Mouse (Mus musculus) erythroblast, embryonic 14.5 days (primary cell): ENCODE measurements around the gene Brd4. TPM values are rescaled to one million over a fixed set of nuclear protein-coding genes. Genes with fewer than 3 reads are reported as not detected.
"Not testable (repeated sequence)": the region's sequence is repeated elsewhere in the genome, so short reads cannot be mapped to it uniquely, and the experiment has no call there.

Experiments used
- H3K27me3 ChIP-seq: 2 replicates; pipeline ENCODE4 v1.6.1; 2012; ENCODE audit warnings: inconsistent platforms; ENCODE audit not compliant: control insufficient read depth
- H3K36me3 ChIP-seq: 2 replicates; pipeline ENCODE4 v1.6.1; 2012; ENCODE audit warnings: mild to moderate bottlenecking, inconsistent platforms; ENCODE audit not compliant: control insufficient read depth
- H3K4me1 ChIP-seq: 2 replicates; pipeline ENCODE4 v1.6.1; 2012; ENCODE audit warnings: inconsistent platforms; ENCODE audit not compliant: control insufficient read depth
- H3K4me3 ChIP-seq: replicated peaks from 2 replicates; pipeline ENCODE3; 2012; ENCODE audit warnings: moderate library complexity, mild to moderate bottlenecking, inconsistent platforms
- H3K9me3 ChIP-seq: 2 replicates; pipeline ENCODE4 v1.6.1; 2012; ENCODE audit warnings: low read length, inconsistent platforms, mixed read lengths; ENCODE audit not compliant: control insufficient read depth
- GATA1 ChIP-seq: IDR thresholded peaks from 2 replicates; pipeline ENCODE4 v1.6.1; 2012; ENCODE audit warnings: low read length, inconsistent platforms, mixed read lengths
- TAL1 ChIP-seq: IDR thresholded peaks from 3 replicates; pipeline ENCODE4 v1.6.1; 2012; ENCODE audit warnings: low read length, inconsistent platforms, mixed read lengths
- polyA plus RNA-seq: library from polyadenylated mRNA; stranded (reverse); fragments of >175 nt; gene quantifications from 2 replicates; pipeline ENCODE4 v1.2.3, GENCODE M21; 2012

The Brd4 gene
- polyA plus RNA-seq, 1 experiment: 26.1 TPM

DNA sequence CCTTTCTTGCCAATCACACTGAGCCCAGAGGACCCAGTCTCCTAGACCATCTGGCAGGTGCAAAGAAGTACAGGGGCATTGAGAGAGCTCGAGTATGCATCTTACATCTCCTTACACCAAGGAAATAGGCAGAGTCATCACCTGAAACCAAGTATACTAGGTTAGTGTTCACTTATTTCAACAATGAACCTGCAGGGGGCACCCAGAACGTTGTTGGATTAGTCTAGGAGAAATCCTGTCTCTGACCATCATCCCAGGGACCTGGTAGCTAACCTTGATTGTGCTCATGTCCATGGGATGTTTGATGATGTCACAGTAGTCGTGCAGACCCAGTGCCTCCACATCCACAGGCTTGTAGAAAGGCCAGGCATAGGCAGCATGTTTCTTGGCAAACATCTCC lies 63.6 kb downstream of the Brd4 start:
- no peaks in the 10 kb centered on the region for H3K9me3 ChIP-seq
- no peak overlapping the region for H3K4me3 ChIP-seq
- H3K4me1 ChIP-seq: no peaks in the 10 kb centered on the region
- TF ChIP-seq GATA1: no peak
- no peak for TF ChIP-seq TAL1
- H3K27me3 ChIP-seq: no peaks in the 10 kb centered on the region
- H3K36me3 ChIP-seq: peaks cover 98% of the 10 kb centered on the region

- H3K36me3 ChIP-seq: peaks cover 98% of the 10 kb centered on the region
- not testable (repeated sequence) for H3K4me3 ChIP-seq, H3K4me1 ChIP-seq, H3K27me3 ChIP-seq, H3K9me3 ChIP-seq
Measured at GRCm38 (mm10) chr17:32215587-32215986, 68.9 kb downstream of the Brd4 start.

GRCm38 (mm10) chr17:32211554-32211953 lies 73.0 kb downstream of the Brd4 start:
- H3K9me3 ChIP-seq, H3K27me3 ChIP-seq: not testable (repeated sequence)
- peaks cover 100% of the 10 kb centered on the region for H3K36me3 ChIP-seq

GRCm38 (mm10) chr17:32209752-32210151 lies 74.8 kb downstream of the Brd4 start:
- no peak for TF ChIP-seq GATA1
- no peak for TF ChIP-seq TAL1
- H3K4me1 ChIP-seq: no peaks in the 10 kb centered on the region
- H3K36me3 ChIP-seq: peaks cover 100% of the 10 kb centered on the region
- no peak overlapping the region for H3K4me3 ChIP-seq
- H3K27me3 ChIP-seq: no peaks in the 10 kb centered on the region
- no peaks in the 10 kb centered on the region for H3K9me3 ChIP-seq

More at GRCm38 (mm10) chr17:32211554-32211953, 73.0 kb downstream of the Brd4 start:
- not testable (repeated sequence) for H3K4me1 ChIP-seq, H3K4me3 ChIP-seq

GRCm38 (mm10) chr17:32209144-32209543 lies 75.4 kb downstream of the Brd4 start:
- TF ChIP-seq TAL1: no peak
- TF ChIP-seq GATA1: no peak
- H3K27me3 ChIP-seq: no peaks in the 10 kb centered on the region
- H3K4me1 ChIP-seq: no peaks in the 10 kb centered on the region
- peaks cover 100% of the 10 kb centered on the region for H3K36me3 ChIP-seq
- no peaks in the 10 kb centered on the region for H3K9me3 ChIP-seq
- H3K4me3 ChIP-seq: no peak overlapping the region

- TF ChIP-seq GATA1 (no peak), TAL1 (no peak)
- peaks cover 100% of the 10 kb centered on the region for H3K36me3 ChIP-seq
- H3K4me3 ChIP-seq: no peak overlapping the region
- no peaks in the 10 kb centered on the region for H3K4me1 ChIP-seq
- H3K9me3 ChIP-seq: no peaks in the 10 kb centered on the region
- H3K27me3 ChIP-seq: no peaks in the 10 kb centered on the region
Measured at GRCm38 (mm10) chr17:32207586-32208245, 76.8 kb downstream of the Brd4 start.

GRCm38 (mm10) chr17:32205345-32205744 lies 79.2 kb downstream of the Brd4 start:
- no peak overlapping the region for H3K4me3 ChIP-seq

DNA sequence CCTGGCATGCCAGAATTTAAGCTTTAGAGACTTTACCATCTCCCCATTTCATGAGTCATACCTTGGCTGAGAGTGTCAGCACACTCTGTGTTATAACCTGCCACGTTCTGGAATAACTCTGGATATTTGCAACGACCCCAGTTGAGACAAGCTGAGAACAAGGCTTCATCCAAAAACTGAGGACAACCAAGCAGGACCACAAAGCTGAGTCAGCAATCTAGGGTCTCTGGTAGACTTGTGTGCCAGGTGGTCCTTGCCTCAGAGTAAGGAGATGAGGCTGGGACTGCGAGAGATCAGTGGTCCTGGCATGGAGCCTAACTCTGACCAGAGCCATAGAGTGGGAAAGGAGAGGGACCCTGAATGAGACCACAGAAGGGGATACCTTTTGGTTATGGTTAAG lies 81.5 kb downstream of the Brd4 start:
- H3K4me1 ChIP-seq: no peaks in the 10 kb centered on the region
- H3K36me3 ChIP-seq: peaks cover 100% of the 10 kb centered on the region
- TF ChIP-seq GATA1: no peak
- no peak for TF ChIP-seq TAL1
- no peaks in the 10 kb centered on the region for H3K27me3 ChIP-seq
- no peaks in the 10 kb centered on the region for H3K9me3 ChIP-seq
- no peak overlapping the region for H3K4me3 ChIP-seq

More at GRCm38 (mm10) chr17:32205345-32205744, 79.2 kb downstream of the Brd4 start:
- H3K36me3 ChIP-seq: peaks cover 100% of the 10 kb centered on the region
- H3K9me3 ChIP-seq: no peaks in the 10 kb centered on the region
- TF ChIP-seq GATA1 (no peak), TAL1 (no peak)
- no peaks in the 10 kb centered on the region for H3K27me3 ChIP-seq
- H3K4me1 ChIP-seq: no peaks in the 10 kb centered on the region

DNA sequence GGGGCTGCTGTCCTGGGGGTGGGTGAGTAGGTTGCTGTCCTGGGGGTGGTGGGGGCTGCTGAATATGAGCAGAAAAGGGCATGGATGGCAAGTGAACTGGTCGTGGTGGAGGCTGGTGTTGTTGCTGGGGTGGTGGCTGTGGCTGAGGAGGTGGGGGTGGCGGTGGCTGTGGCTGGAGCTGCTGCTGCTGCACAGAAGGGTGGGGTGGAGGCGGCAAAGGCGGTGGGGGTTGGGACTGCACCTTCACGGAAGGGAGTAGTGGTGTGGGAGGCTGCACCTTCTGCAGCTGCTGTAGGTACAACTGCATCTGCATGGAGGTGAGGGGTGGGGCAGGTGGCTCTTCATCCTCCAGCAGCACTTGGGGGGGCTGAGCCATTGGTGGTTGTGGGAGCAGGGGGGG lies 83.4 kb downstream of the Brd4 start:
- Histone ChIP-seq H3K36me3 (peaks cover 100% of the 10 kb centered on the region), H3K4me3 (no peak overlapping the region), H3K4me1 (no peaks in the 10 kb centered on the region), H3K9me3 (no peaks in the 10 kb centered on the region), H3K27me3 (no peaks in the 10 kb centered on the region)
- TF ChIP-seq TAL1: no peak
- TF ChIP-seq GATA1: no peak

DNA sequence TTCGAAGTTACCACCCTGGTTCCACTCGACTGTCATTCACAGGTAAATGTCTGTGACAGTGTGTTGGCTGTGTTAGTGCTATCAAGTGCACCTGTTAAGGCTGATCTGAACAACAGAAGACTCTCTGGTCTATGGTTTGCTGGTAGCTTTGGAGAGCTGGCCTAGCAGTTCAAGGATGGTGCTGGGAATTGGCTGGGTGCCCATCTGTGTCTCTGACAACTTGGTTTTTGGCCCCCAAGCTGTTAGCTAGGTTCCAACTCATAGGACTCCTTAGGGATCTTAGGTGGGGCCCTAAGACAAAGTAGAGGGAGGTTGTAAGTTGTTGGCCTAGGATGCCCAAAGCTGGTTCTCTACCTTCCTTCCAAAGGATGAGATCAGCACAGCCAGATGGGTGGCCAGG lies 84.7 kb downstream of the Brd4 start:
- H3K36me3 ChIP-seq: peaks cover 98% of the 10 kb centered on the region
- no peaks in the 10 kb centered on the region for H3K27me3 ChIP-seq
- TF ChIP-seq GATA1 (no peak), TAL1 (no peak)
- no peaks in the 10 kb centered on the region for H3K9me3 ChIP-seq
- H3K4me3 ChIP-seq: no peak overlapping the region
- peaks cover 2% of the 10 kb centered on the region for H3K4me1 ChIP-seq
